Mouse (Mus musculus): ENCODE data around the gene 7530416G11Rik. TPM values are rescaled to one million over a fixed set of nuclear protein-coding genes. Genes with fewer than 3 reads are reported as not detected.

7530416G11Rik gene
- total RNA-seq, 2 experiments from 2014 or later, result not detected

Other genes with a start within 250 kb of the 7530416G11Rik start
- 35.0 and 42.4 TPM in 2 replicates for gene Atxn10, start 167.0 kb downstream of the 7530416G11Rik start, total RNA-seq (2015; ENCODE audit: low replicate concordance)
- 20.1 and 22.3 TPM in 2 replicates for gene Atxn10, start 167.0 kb downstream of the 7530416G11Rik start, total RNA-seq (2017; ENCODE audit: low replicate concordance)
- not detected in 2 replicates for gene Wnt7b, start 79.2 kb upstream of the 7530416G11Rik start, total RNA-seq (2015; ENCODE audit: low replicate concordance)
- not detected in 2 replicates for gene Wnt7b, start 79.2 kb upstream of the 7530416G11Rik start, total RNA-seq (2017; ENCODE audit: low replicate concordance)
- gene Ppara, start 231.8 kb upstream of the 7530416G11Rik start, total RNA-seq (2015; ENCODE audit: low replicate concordance), result not detected in 2 replicates
- gene Ppara, start 231.8 kb upstream of the 7530416G11Rik start, total RNA-seq (2017; ENCODE audit: low replicate concordance), result not detected in 2 replicates